21 mouse cellular contexts compared by ENCODE assay signal in genomic region chr6:142703441-142703930, GRCm38 (mm10). TPM values are rescaled to one million over a fixed set of nuclear protein-coding genes. Genes with fewer than 3 reads are reported as not detected.
DNase-seq lines count a peak whose midpoint lies in the region; ATAC-seq and TF ChIP-seq lines count a peak whose summit lies in the region.
"Had no signal": no experiment of that assay in that cellular context is flagged by ENCODE, and none has a peak within 500 bp of the region (broad histone marks: within the 10 kb centered on the region; RNA-seq: fewer than 3 reads in every experiment).

No protein-coding gene starts in this region.

- H3K4me2 ChIP-seq in lung, embryonic 14.5 days = no peak overlapping the region
- H3K4me2 ChIP-seq: hindbrain, embryonic 14.5 days had no signal

- H3K27ac ChIP-seq in heart, embryonic 10.5 days = peak overlapping the region; percentile 53; the same call in 1 of the 2 replicates
- H3K27ac ChIP-seq in lung, embryonic 14.5 days (ENCODE audit: low read depth) = no peak overlapping the region
- H3K27ac ChIP-seq: hindbrain, embryonic 14.5 days; midbrain, embryonic 12.5 days; neural tube, embryonic 15.5 days had no signal

- intact Hi-C loops in heart, postnatal 25 days (cut with DNase I) = no loop called here

- H3K36me3 ChIP-seq in heart, embryonic 10.5 days = no peaks in the 10 kb centered on the region
- no peaks in the 10 kb centered on the region for H3K36me3 ChIP-seq in lung, embryonic 14.5 days (ENCODE audit: insufficient read depth)
- H3K36me3 ChIP-seq: G1E; midbrain, embryonic 12.5 days; neural tube, embryonic 15.5 days had no signal

- ATAC-seq in lung, embryonic 14.5 days (ENCODE audit: insufficient read depth) = no peak
- ATAC-seq: CD4-positive, CD25-positive, alpha-beta regulatory T cell, adult 4 months; intestine, embryonic 16.5 days had no signal

- 52% methylated on average over 11 of the region's 11 CpGs for WGBS in heart, embryonic 10.5 days
- WGBS in lung, embryonic 14.5 days = 51% methylated on average over 11 of the region's 11 CpGs

- H3K27me3 ChIP-seq in heart, embryonic 10.5 days (ENCODE audit: insufficient read depth, poor library complexity, severe bottlenecking) = no peaks in the 10 kb centered on the region; the same call in 1 of the 2 replicates
- no peaks in the 10 kb centered on the region for H3K27me3 ChIP-seq in lung, embryonic 14.5 days (ENCODE audit: insufficient read depth, low read length)

- no peak overlapping the region for H3K9ac ChIP-seq in lung, embryonic 14.5 days
- H3K9ac ChIP-seq: hindbrain, embryonic 14.5 days; midbrain, embryonic 12.5 days; neural tube, embryonic 15.5 days had no signal

- DNase-seq in adrenal gland, adult (ENCODE audit: inconsistent age in 2 of 2, low spot score in 1 of 2) = peak; percentile 31 to 61
- no peak for DNase-seq in adrenal gland, postnatal 4 days (ENCODE audit: low spot score in 2 of 2)
- DNase-seq in heart, embryonic 10.5 days (ENCODE audit: low spot score) = no peak
- no peak for DNase-seq in heart, postnatal 25 days (ENCODE audit: low spot score)
- DNase-seq in lung, embryonic 14.5 days = peak; percentile 13
- DNase-seq in lung, postnatal 36 days = no peak
- DNase-seq in skeletal muscle tissue, adult 2 months (ENCODE audit: low read depth, low spot score) = peak; percentile 22
- DNase-seq in thymus, postnatal 36 days = no peak
- DNase-seq: cerebellum, adult 9-11 months; layer of hippocampus, postnatal 36 days; lung, adult 18-20 months; right cerebral cortex, adult 18-20 months; spleen, adult 18-20 months had no signal

- TF ChIP-seq CTCF in lung, embryonic 14.5 days (IDR thresholded peaks at IDR 0.05; ENCODE audit: low read depth) = no peak

- no peak overlapping the region for H3K4me3 ChIP-seq in heart, embryonic 10.5 days
- no peak overlapping the region for H3K4me3 ChIP-seq in lung, embryonic 14.5 days (ENCODE audit: low read depth, low read length)
- H3K4me3 ChIP-seq: midbrain, embryonic 12.5 days; myocyte had no signal

- peaks cover 31% of the 10 kb centered on the region for H3K4me1 ChIP-seq in heart, embryonic 10.5 days
- no peaks in the 10 kb centered on the region for H3K4me1 ChIP-seq in lung, embryonic 14.5 days (ENCODE audit: insufficient read depth)

- H3K9me3 ChIP-seq in heart, embryonic 10.5 days = no peaks in the 10 kb centered on the region
- no peaks in the 10 kb centered on the region for H3K9me3 ChIP-seq in lung, embryonic 14.5 days (ENCODE audit: low read depth, low read length)
- H3K9me3 ChIP-seq: G1E; midbrain, embryonic 12.5 days; neural tube, embryonic 15.5 days had no signal

RNA-seq across cellular contexts. Expression of gene Abcc9, which starts 1.4 kb away (rescaled TPM):
- 10 to 100 TPM; 29.3 to 32.6 TPM for total RNA-seq in adrenal gland, postnatal 4 days (2021)
- 11.2 and 25.6 TPM in 2 replicates for polyA plus RNA-seq in heart, embryonic 10.5 days (2016; fragmentation: Nextera tagmentation; extraction: Ambion mirVana)
- 100 to 1,000 TPM; 215 to 223 TPM for total RNA-seq in heart, postnatal 25 days (2021)
- polyA plus RNA-seq in lung, embryonic 14.5 days (2014; fragmentation: Nextera tagmentation; extraction: Ambion mirVana) = 4.9 and 6.3 TPM in 2 replicates
- total RNA-seq: granulocyte monocyte progenitor cell, adult 5-6 weeks had no signal
- polyA plus RNA-seq: CD4-positive, CD25-positive, alpha-beta regulatory T cell, adult 4 months; G1E had no signal

RNA-seq across cellular contexts. Expression of gene Cmas, which starts 53.0 kb away (rescaled TPM):
- total RNA-seq in adrenal gland, postnatal 4 days (2021) = 10 to 100 TPM; 46.3 to 51.1 TPM
- polyA plus RNA-seq in heart, embryonic 10.5 days (2016; fragmentation: Nextera tagmentation; extraction: Ambion mirVana) = 100 and 105 TPM in 2 replicates
- total RNA-seq in heart, postnatal 25 days (2021) = 10 to 100 TPM; 33.5 to 34.8 TPM
- polyA plus RNA-seq in lung, embryonic 14.5 days (2014; fragmentation: Nextera tagmentation; extraction: Ambion mirVana) = 71.1 and 71.8 TPM in 2 replicates

Comparison
In these comparisons a context has a peak if more than half of its experiments do, and no peak if none do; other contexts are left out.
1. DNase-seq: peak in adrenal gland, adult (2 of 2), lung, embryonic 14.5 days (single experiment) and skeletal muscle tissue, adult 2 months (single experiment); none in adrenal gland, postnatal 4 days (0 of 2), heart, embryonic 10.5 days (single experiment), heart, postnatal 25 days (single experiment), lung, postnatal 36 days (single experiment) and thymus, postnatal 36 days (0 of 2).
2. RNA of gene Abcc9, which starts 1.4 kb away (total RNA-seq): 215 to 223 TPM in heart, postnatal 25 days; 29.3 to 32.6 TPM in adrenal gland, postnatal 4 days; every median in the first group is over 4 times any median in the second.